Mouse (Mus musculus) spleen, adult 2 months (tissue): ENCODE results near the gene Nfic. TPM values are rescaled to one million over a fixed set of nuclear protein-coding genes. Genes with fewer than 3 reads are reported as not detected.

Experiments
- DNase-seq, 2 experiments: peaks; one replicate each; pipeline versions ENCODE4 v3.0.0 to v3.0.0-alpha.2; 2012 to 2021; ENCODE audit warnings: low spot score in 2 of 2, low read depth in 1 of 2
- H3K27ac ChIP-seq: fragments of 200-500 bp; 2 replicates; pipeline ENCODE4 v1.5.1; 2012; ENCODE audit warnings: low read length, inconsistent platforms; ENCODE audit not compliant: insufficient read depth
- H3K27me3 ChIP-seq: fragments of 200-500 bp; 2 replicates; pipeline ENCODE4 v1.6.1; 2012; ENCODE audit warnings: mild to moderate bottlenecking, moderate library complexity, low read length, inconsistent platforms; ENCODE audit not compliant: control insufficient read depth, insufficient read depth
- H3K36me3 ChIP-seq: fragments of 200-500 bp; 2 replicates; pipeline ENCODE4 v1.6.1; 2012; ENCODE audit warnings: mild to moderate bottlenecking, low read length, inconsistent platforms; ENCODE audit not compliant: control insufficient read depth, insufficient read depth
- H3K4me1 ChIP-seq: fragments of 200-500 bp; 2 replicates; pipeline ENCODE4 v1.6.1; 2011; ENCODE audit warnings: inconsistent platforms; ENCODE audit not compliant: control insufficient read depth, insufficient read depth, insufficient read length
- H3K4me3 ChIP-seq: fragments of 200-500 bp; 2 replicates; pipeline ENCODE4 v1.5.1; 2011; ENCODE audit warnings: mild to moderate bottlenecking, inconsistent platforms; ENCODE audit not compliant: insufficient read depth, insufficient read length; ENCODE audit errors: extremely low read depth
- CTCF ChIP-seq: fragments of 200-500 bp; IDR thresholded peaks from 2 replicates; pipeline ENCODE4 v1.5.1; 2011; ENCODE audit warnings: mild to moderate bottlenecking, inconsistent platforms; ENCODE audit not compliant: insufficient read depth, insufficient read length, insufficient replicate concordance; ENCODE audit errors: extremely low read depth
- POLR2A ChIP-seq: fragments of 200-500 bp; IDR thresholded peaks from 2 replicates; pipeline ENCODE4 v1.6.1; 2011; ENCODE audit warnings: low read depth, low read length, inconsistent platforms
- WGBS: fragments of 180-500 bp; shearing (Covaris S2); methylation state at CpG from one replicate; pipeline ENCODE4 v1.1.7; 2018; 5-methylcytosine and 5-hydroxymethylcytosine counted together
- polyA plus RNA-seq: library from polyadenylated mRNA; depleted of rRNA; stranded (reverse); fragments of >200 nt; gene quantifications from 2 replicates; pipeline ENCODE4 v1.2.3, GENCODE M21; 2012

Gene Nfic
- polyA plus RNA-seq, 1 experiment: 26.0 TPM

DNA sequence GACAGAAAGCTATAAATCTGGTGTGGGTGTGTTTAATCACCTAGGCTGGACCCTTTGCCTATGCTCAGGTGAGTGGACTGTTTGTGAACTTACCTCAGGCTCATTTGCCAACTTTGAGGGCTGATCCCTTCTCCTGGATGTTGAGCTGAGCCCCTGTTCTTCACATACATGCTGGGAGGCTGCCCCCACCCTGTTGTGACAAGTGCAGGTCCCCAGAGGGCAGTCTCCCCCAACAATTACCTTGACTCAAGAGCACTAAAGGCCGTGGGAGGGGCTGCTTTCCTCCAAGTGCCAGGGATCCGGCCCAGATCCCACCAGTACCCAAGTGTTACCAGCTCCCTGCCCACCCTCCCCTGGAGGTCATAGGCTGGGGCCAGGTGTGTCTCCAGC lies 29.6 kb upstream of the Nfic start:
- TF ChIP-seq CTCF (peak; percentile 23; the same call in 1 of the 2 replicates), POLR2A (no peak)
- no peak for DNase-seq
- H3K4me1 ChIP-seq: peaks cover 5% of the 10 kb centered on the region; the same call in 1 of the 2 replicates
- peaks cover 8% of the 10 kb centered on the region for H3K27me3 ChIP-seq
- H3K36me3 ChIP-seq: peaks cover 34% of the 10 kb centered on the region
- WGBS: 8% methylated on average over 2 of the region's 2 CpGs
- H3K4me3 ChIP-seq: no peak overlapping the region
- H3K27ac ChIP-seq: no peak overlapping the region

DNA sequence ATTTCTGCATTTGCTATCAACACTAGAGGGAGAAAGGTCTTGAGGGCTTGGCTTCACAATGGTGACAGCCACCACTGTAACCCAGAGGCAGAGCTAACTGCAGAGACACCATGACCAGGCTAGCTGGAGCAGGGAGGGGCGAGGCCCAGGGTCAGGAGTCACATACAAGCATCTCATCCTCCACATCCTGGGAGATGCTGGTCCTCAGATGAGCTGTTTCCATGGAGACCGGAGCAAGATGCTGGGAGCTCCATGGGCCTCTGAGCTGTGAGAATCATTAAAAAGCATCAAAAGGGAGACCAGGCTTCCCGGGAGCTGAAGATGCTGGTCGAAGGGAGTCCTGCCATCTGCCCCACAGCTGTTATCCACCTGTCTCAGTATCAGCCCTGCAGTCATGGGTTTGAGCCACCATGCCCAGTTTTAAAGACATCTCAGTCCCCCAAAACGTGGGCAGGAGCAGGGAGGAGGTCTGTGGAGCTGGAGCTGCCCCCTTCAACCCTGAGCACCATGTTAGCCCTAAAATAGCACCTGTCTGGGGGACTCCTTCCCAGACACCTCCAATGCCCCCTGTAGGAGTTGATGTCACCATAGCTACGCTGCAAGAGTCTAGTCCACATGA lies 29.1 kb upstream of the Nfic start:
- WGBS: 63% methylated on average over 6 of the region's 6 CpGs
- H3K4me1 ChIP-seq: peaks cover 5% of the 10 kb centered on the region; the same call in 1 of the 2 replicates
- H3K27me3 ChIP-seq: peaks cover 8% of the 10 kb centered on the region
- no peak overlapping the region for H3K27ac ChIP-seq
- no peak for DNase-seq
- TF ChIP-seq CTCF (no peak), POLR2A (no peak)
- no peak overlapping the region for H3K4me3 ChIP-seq
- peaks cover 28% of the 10 kb centered on the region for H3K36me3 ChIP-seq

DNA sequence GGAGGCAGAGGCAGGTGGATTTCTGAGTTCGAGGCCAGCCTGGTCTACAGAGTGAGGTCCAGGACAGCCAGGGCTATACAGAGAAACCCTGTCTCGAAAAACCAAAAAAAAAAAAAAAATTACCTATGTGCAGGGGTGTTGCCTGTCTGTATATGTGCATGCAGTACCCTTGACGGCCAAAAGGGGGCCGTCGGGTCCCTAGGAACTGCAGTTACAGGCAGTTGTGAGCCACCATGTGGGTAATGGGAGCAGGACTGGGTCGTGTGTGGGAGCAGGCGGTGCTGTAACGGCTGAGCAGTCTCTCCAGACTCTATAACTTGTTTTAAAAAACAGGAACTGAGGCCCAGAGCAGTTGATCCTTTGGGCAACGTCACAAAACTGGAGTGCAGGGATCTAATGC lies 28.5 kb upstream of the Nfic start:
- Histone ChIP-seq H3K4me1 (peaks cover 5% of the 10 kb centered on the region; the same call in 1 of the 2 replicates), H3K4me3 (no peak overlapping the region), H3K36me3 (peaks cover 24% of the 10 kb centered on the region), H3K27me3 (peaks cover 9% of the 10 kb centered on the region), H3K27ac (no peak overlapping the region)
- TF ChIP-seq CTCF (peak; percentile 9; the same call in 1 of the 2 replicates), POLR2A (no peak)
- peak in 1 of 2 experiments; percentile 45 for DNase-seq
- WGBS: 18% methylated on average over 9 of the region's 9 CpGs

GRCm38 (mm10) chr10:81482533-81482889 lies 27.1 kb upstream of the Nfic start, which contains the start of gene Celf5:
TSS of gene Celf5 (minus strand) at chr10:81482709.
- Histone ChIP-seq H3K4me1 (peaks cover 5% of the 10 kb centered on the region; the same call in 1 of the 2 replicates), H3K27ac (no peak within 1 kb of the TSS), H3K36me3 (peaks cover 9% of the 10 kb centered on the region), H3K27me3 (peaks cover 12% of the 10 kb centered on the region), H3K4me3 (peak within 1 kb of the TSS; percentile 55)
- TF ChIP-seq POLR2A (no peak), CTCF (peak; percentile 81)
- under 1% methylated on average over 36 of the region's 36 CpGs for whole genome bisulfite sequencing
- DNase-seq: no peak

DNA sequence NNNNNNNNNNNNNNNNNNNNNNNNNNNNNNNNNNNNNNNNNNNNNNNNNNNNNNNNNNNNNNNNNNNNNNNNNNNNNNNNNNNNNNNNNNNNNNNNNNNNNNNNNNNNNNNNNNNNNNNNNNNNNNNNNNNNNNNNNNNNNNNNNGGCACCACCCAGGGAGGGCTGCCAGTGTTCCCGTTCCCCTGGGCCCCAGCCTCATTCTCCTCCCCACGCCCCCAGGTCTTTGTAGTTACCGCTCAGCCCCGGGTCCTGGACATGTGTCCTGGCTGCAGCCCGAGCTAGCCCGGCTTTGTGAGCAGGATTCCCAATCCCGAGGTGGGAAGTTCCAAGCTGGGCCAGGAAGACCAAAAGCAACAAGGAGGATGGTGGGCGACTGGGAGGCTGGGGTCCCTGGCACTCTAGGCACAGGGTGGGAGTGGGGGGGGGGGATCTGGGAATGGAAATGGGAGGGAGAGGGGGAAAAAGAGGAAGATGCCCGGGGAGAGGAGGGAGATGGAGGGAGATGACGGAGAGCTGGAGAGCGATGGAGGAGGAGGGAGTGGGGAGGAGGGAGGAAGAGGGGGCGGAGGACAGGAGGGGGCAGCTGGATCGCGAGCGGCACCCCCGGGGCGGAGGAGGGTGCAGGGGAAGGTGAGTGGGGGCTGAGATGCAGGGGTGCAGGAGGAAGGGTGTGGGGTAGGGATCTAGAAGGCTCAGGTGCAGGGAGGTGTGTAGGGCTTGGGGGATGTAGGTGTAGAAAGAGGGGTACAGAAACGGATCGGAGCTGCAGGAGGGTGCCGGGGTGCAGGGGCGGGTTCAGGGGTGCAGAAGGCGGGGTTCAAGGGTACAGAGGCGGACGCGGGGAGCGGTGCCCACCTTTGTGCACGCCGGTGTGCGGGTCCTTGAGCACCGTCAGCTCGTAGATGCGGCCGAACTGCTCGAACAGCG lies 26.4 kb upstream of the Nfic start:
- no peak for TF ChIP-seq POLR2A
- no peak for TF ChIP-seq CTCF
- no peak overlapping the region for H3K27ac ChIP-seq
- no peak for DNase-seq
- peaks cover 5% of the 10 kb centered on the region; the same call in 1 of the 2 replicates for H3K4me1 ChIP-seq
- H3K27me3 ChIP-seq: peaks cover 13% of the 10 kb centered on the region
- 10% methylated on average over 33 of the region's 35 CpGs for WGBS
- H3K36me3 ChIP-seq: peaks cover 3% of the 10 kb centered on the region
- H3K4me3 ChIP-seq: peak overlapping the region; percentile 55

- TF ChIP-seq CTCF: no peak
- no peak for TF ChIP-seq POLR2A
- Histone ChIP-seq H3K27me3 (peaks cover 19% of the 10 kb centered on the region), H3K36me3 (no peaks in the 10 kb centered on the region), H3K4me3 (no peak overlapping the region), H3K27ac (no peak overlapping the region), H3K4me1 (peaks cover 4% of the 10 kb centered on the region; the same call in 1 of the 2 replicates)
- whole genome bisulfite sequencing: 69% methylated on average over 10 of the region's 10 CpGs
- no peak for DNase-seq
Observed at GRCm38 (mm10) chr10:81474461-81474860, 19.0 kb upstream of the Nfic start.
